Mouse (Mus musculus) right cerebral cortex, adult 18-20 months (tissue): ENCODE data around the gene Ltbr.
"Not testable (repeated sequence)": the region's sequence is repeated elsewhere in the genome, so short reads cannot be mapped to it uniquely, and the experiment has no call there.

Experiments
- DNase-seq: peaks from one replicate; pipeline ENCODE4 v3.0.0; 2022; ENCODE audit warnings: mixed read lengths

Ltbr gene

DNA sequence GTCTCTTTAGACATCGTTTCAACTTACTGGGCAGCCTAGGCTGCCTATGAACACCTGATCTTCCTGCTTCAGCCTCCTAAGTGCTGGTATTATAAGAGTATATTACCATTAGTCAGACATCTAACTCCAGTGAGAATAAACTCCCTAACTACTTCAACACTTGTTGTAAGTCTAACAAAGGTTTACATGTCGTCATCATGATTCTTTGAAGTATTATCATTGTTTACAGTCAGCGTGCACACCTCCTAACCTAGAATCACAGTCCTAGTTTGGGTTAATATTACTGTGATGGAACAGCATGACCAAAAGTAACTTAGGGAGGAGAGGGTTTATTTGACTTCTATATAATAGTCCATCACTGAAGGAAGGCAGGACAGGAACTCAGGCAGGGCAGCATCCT lies 46.2 kb downstream of the Ltbr start:
- no peak for DNase-seq

DNA sequence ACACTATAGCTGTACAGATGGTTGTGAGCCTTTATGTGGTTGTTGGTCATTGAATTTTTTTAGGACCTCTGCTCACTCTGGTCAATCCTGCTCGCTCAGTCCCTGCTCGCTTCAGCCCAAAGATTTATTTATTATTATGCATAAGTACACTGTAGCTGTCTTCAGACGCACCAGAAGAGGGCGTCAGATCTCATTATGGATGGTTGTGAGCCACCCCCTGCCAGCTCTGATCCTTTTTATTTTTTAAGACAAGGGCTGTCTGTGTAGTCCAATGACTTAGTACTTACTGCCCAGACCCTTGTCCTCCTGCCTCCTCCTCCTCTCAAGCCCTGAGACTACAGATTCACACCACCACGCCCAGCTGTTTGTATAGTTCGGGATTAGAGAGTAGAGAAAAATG lies 47.1 kb downstream of the Ltbr start:
- not testable (repeated sequence) for DNase-seq

DNA sequence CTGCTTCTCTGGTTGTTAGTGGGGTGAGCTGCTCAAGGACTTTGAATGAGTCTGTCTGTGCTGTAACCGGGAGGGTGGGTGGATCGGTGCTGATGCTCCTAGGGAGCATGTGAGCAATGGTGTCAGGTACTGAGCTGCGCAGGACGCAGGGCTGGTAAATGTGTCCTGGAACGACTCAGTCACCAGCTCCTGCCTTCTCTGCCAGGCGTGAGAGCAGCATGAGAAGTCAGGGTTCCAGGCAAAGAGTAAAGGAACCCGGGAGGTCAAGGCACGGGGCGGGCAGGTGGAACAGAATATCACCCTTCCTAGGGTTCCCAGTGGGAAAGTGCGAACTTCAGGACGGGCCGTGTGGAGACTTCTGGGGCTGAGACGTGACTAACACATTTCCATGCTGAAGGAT lies 47.6 kb downstream of the Ltbr start:
- no peak for DNase-seq

- peak; percentile 75 for DNase-seq
These were observed 48.4 kb downstream of the Ltbr start for GRCm38 (mm10) chr6:125265239-125265638.

GRCm38 (mm10) chr6:125264219-125264618 lies 49.5 kb downstream of the Ltbr start:
- DNase-seq = no peak

GRCm38 (mm10) chr6:125260006-125260555 lies 53.6 kb downstream of the Ltbr start:
- DNase-seq = no peak
